Mouse (Mus musculus) ES-E14 (cell line): ENCODE results near the gene Nrf1. TPM values are rescaled to one million over a fixed set of nuclear protein-coding genes. Genes with fewer than 3 reads are reported as not detected.
A peak's percentile ranks its signal among the peaks of the same experiment; 100 is the strongest.

Experiments used
- DNase-seq: peaks from one replicate; pipeline ENCODE4 v3.0.0-alpha.2; 2013; ENCODE audit warnings: low read depth, low spot score
- H3K27ac ChIP-seq: 2 replicates; pipeline ENCODE4 v1.5.1; 2012; ENCODE audit warnings: low read depth, mild to moderate bottlenecking, low read length, moderate library complexity, mixed read lengths; ENCODE audit not compliant: poor library complexity, insufficient read depth, severe bottlenecking
- H3K36me3 ChIP-seq: 2 replicates; pipeline ENCODE4 v1.6.1; 2012; ENCODE audit warnings: mild to moderate bottlenecking, low read length, moderate library complexity, mixed read lengths; ENCODE audit not compliant: control insufficient read depth, poor library complexity, insufficient read depth, severe bottlenecking
- H3K4me1 ChIP-seq, 2 experiments: fragments of 150-350 bp in 1 of 2; sonication (generic) in 1 of 2; 2 replicates each; pipeline ENCODE4 v1.6.1; 2012; ENCODE audit warnings: low read length in 2 of 2, mild to moderate bottlenecking in 1 of 2, mixed read lengths in 1 of 2; ENCODE audit not compliant: control insufficient read depth in 2 of 2, insufficient read depth in 2 of 2, poor library complexity in 1 of 2
- H3K4me3 ChIP-seq, 2 experiments: fragments of 150-350 bp in 1 of 2; sonication (generic) in 1 of 2; 2 replicates each; pipeline ENCODE4 v1.5.1; 2012; ENCODE audit warnings: low read length in 2 of 2, low read depth in 1 of 2, mild to moderate bottlenecking in 1 of 2, mixed read lengths in 1 of 2; ENCODE audit not compliant: insufficient read depth in 1 of 2, poor library complexity in 1 of 2, severe bottlenecking in 1 of 2
- H3K9ac ChIP-seq: 2 replicates; pipeline ENCODE4 v1.6.1; 2012; ENCODE audit warnings: low read depth, mild to moderate bottlenecking, low read length, mixed read lengths; ENCODE audit not compliant: poor library complexity, insufficient read depth, severe bottlenecking
- H3K9me3 ChIP-seq: fragments of 150-350 bp; sonication (generic); 2 replicates; pipeline ENCODE4 v1.6.1; 2012; ENCODE audit warnings: low read depth, mild to moderate bottlenecking, low read length; ENCODE audit not compliant: control insufficient read depth, insufficient read depth
- CHD2 ChIP-seq: IDR thresholded peaks from 2 replicates; pipeline ENCODE4 v1.6.1; 2014; ENCODE audit warnings: mild to moderate bottlenecking, low read depth, low read length, inconsistent platforms
- HCFC1 ChIP-seq: IDR thresholded peaks from 2 replicates; pipeline ENCODE4 v1.6.1; 2012; ENCODE audit warnings: low read length, inconsistent platforms, borderline replicate concordance; ENCODE audit not compliant: insufficient read depth
- MAFK ChIP-seq: IDR thresholded peaks from 2 replicates; pipeline ENCODE4 v1.6.1; 2014; ENCODE audit warnings: mild to moderate bottlenecking, low read depth, low read length, inconsistent platforms; ENCODE audit not compliant: insufficient read depth
- ZC3H11A ChIP-seq: IDR thresholded peaks from 2 replicates; pipeline ENCODE4 v1.6.1; 2012; ENCODE audit warnings: low read depth, mild to moderate bottlenecking, inconsistent platforms, low read length, borderline replicate concordance
- ZNF384 ChIP-seq: IDR thresholded peaks from 2 replicates; pipeline ENCODE4 v1.6.1; 2012; ENCODE audit warnings: low read depth, low read length, inconsistent platforms
- in situ Hi-C, 2 experiments: fragments of 600-800 bp; cut with MboI; formaldehyde crosslinking; loops; one replicate each; pipeline ENCODE4 v1.15.1; 2025; ENCODE audit warnings: low sequenced_read_pairs in 2 of 2, inconsistent platforms in 1 of 2; ENCODE audit not compliant: unreplicated experiment in 2 of 2
- total RNA-seq: library from RNA; depleted of rRNA; stranded (reverse); fragments of 300-350 nt; gene quantifications from 2 replicates; pipeline ENCODE4 v1.2.3, GENCODE M21; 2012

Gene Nrf1
- total RNA-seq, 1 experiment, result 81.6 TPM

DNA sequence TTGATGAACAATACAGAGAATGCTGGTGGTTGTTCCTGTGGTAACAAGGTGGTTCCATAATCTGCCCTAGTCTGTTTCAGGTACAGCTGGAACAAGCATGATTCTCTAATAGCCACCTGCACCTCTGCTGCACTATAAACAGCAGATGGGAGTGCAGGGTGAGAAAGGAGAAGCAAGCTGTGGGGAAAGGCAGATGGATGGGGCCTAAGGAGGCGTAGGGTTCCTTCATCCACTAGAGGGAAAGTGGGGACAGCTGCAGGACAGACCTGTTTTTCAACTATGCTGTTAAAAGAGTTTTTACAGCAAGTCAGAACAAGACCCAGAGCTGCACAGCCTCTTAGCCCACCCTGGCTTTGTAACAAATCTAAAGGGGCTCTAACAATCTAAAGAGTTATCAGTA, 73.8 kb downstream of the Nrf1 start:
- no peak overlapping the region for H3K4me3 ChIP-seq
- H3K27ac ChIP-seq, result no peak overlapping the region
- H3K9ac ChIP-seq, result no peak overlapping the region
- peaks cover 0 to 3% of the 10 kb centered on the region in 2 experiments; a peak in 1 of 4 replicates for H3K4me1 ChIP-seq
- H3K36me3 ChIP-seq, result peaks cover 30% of the 10 kb centered on the region
- no peak for DNase-seq
- in situ Hi-C loops, result no loop called here
- no peaks in the 10 kb centered on the region for H3K9me3 ChIP-seq
- no peak for TF ChIP-seq MAFK
- TF ChIP-seq ZC3H11A, result no peak
- TF ChIP-seq HCFC1, result no peak
- TF ChIP-seq ZNF384, result no peak
- no peak for TF ChIP-seq CHD2

DNA sequence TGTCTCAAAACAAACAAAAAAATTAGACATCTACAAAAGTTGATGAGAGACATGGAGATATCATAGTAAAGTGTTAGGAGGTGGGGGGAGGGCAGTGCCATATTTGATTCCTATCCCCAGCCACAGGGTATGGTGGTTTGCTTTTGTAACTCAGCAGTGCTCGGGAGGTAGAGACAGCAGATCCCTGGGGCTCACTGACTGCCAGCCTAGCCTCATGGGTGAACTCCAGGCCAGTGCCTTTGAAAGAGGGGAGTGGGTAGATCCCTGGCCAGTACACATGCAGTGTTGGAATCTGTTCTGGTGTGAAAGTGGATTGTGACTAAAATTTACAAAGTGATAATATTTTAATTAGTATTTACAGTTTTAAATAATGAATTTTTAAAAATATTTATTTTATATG, 75.6 kb downstream of the Nrf1 start:
- no peak for TF ChIP-seq ZNF384
- no peak for TF ChIP-seq MAFK
- TF ChIP-seq ZC3H11A, result no peak
- TF ChIP-seq HCFC1, result no peak
- no peak for TF ChIP-seq CHD2

DNA sequence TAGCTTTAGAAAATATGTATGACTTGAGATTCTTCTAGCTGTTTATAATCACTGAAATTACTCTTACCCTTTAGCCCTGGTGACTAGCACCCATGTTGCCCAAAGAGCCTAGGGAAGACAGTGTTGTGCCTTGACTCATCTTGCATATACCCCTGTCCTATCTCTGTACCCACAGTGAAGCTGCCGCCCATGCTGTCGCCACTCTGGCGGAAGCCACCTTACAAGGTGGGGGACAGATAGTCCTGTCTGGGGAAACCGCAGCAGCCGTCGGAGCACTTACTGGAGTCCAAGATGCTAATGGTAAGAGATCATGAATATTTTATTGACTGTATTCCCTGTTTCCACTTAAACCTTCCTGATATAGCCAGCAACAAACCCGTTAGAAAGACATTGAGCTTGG, 78.3 kb downstream of the Nrf1 start:
- in situ Hi-C loops, result no loop called here
- peak overlapping the region; percentile 51; the same call in 1 of the 2 replicates for H3K27ac ChIP-seq

More for the DNA sequence above, 75.6 kb downstream of the Nrf1 start:
- no peaks in the 10 kb centered on the region for H3K9me3 ChIP-seq
- no peak overlapping the region for H3K4me3 ChIP-seq
- peaks cover 0 to 3% of the 10 kb centered on the region in 2 experiments; a peak in 1 of 4 replicates for H3K4me1 ChIP-seq
- H3K9ac ChIP-seq, result no peak overlapping the region; the same call in 1 of the 2 replicates
- peaks cover 24% of the 10 kb centered on the region for H3K36me3 ChIP-seq
- H3K27ac ChIP-seq, result no peak overlapping the region
- no peak for DNase-seq
- in situ Hi-C loops, result no loop called here

DNA sequence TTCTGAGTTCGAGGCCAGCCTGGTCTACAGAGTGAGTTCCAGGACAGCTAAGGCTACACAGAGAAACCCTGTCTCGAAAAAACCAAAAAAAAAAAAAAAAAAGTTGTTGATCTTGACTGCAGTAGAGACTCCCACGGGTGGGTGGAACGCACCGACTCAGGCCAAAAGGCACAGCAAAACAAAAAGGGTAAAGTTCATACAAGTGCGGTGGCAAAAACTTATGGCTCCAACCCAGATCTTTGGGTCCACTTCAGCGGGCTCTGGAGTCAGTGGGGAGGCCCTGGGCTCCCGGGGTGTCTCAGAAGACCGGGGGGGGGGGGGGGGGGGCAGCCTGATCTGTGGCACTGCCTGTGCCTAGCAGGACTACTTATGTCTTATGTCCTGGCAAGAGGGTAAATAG, 79.0 kb downstream of the Nrf1 start:
- in situ Hi-C loops, result no loop called here
- Histone ChIP-seq H3K36me3 (peaks cover 12% of the 10 kb centered on the region), H3K4me1 (peaks cover 0 to 5% of the 10 kb centered on the region in 2 experiments; a peak in 1 of 4 replicates), H3K9me3 (no peaks in the 10 kb centered on the region), H3K4me3 (no peak overlapping the region), H3K27ac (no peak overlapping the region), H3K9ac (no peak overlapping the region)
- DNase-seq, result no peak
- TF ChIP-seq ZNF384 (no peak), ZC3H11A (no peak), CHD2 (no peak), MAFK (no peak), HCFC1 (no peak)

More for the DNA sequence above, 78.3 kb downstream of the Nrf1 start:
- Histone ChIP-seq H3K9ac (peak overlapping the region; percentile 37; the same call in 1 of the 2 replicates), H3K4me1 (peaks cover 0 to 3% of the 10 kb centered on the region in 2 experiments; a peak in 1 of 4 replicates), H3K4me3 (no peak overlapping the region), H3K36me3 (peaks cover 13% of the 10 kb centered on the region), H3K9me3 (no peaks in the 10 kb centered on the region)
- no peak for DNase-seq
- TF ChIP-seq ZC3H11A (no peak), ZNF384 (no peak), CHD2 (no peak), HCFC1 (no peak), MAFK (no peak)
